Mouse (Mus musculus): ENCODE results near the gene Mnat1.

GRCm38 (mm10) chr12:73094605-73095004 lies 28.9 kb upstream of the Mnat1 start:
- TF ChIP-seq CTCF (IDR thresholded peaks at IDR 0.05; ENCODE audit: borderline replicate concordance, insufficient read depth, low read depth, low read length), result no peak
- TF ChIP-seq POLR2A (IDR thresholded peaks at IDR 0.05; ENCODE audit: borderline replicate concordance, insufficient read depth, low read length), result no peak

Measured in cerebellum, adult 2 months (tissue).